Mouse (Mus musculus): ENCODE results near the gene Enpp5. TPM values are rescaled to one million over a fixed set of nuclear protein-coding genes. Genes with fewer than 3 reads are reported as not detected.

Enpp5 gene
- total and polyA plus RNA-seq, 2 experiments from 2014 or later = 117 to 171 TPM

DNA sequence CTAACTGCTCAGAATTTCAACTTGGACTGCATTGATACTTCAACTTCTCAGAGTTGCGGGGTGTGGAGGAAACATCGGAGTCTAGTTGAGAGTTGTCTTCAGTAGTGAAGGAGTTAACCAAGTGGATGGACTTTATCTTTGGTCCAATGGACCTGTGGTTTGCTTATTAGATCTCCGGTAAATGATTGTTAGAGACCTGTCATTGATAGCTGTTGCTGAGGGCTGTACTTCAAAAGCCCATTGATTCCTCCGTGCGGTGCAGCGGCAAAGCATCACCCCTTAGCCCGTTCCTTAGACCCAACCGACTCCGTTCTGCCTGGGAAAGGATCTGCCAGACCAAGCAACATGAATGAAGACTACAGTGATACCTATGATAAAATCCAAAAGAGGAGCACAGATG is 55.9 kb downstream of the Enpp5 start:
- Histone ChIP-seq H3K4me3 (ENCODE audit: low read depth, low read length) (no peak overlapping the region), H3K4me1 (ENCODE audit: insufficient read depth, low read length) (no peaks in the 10 kb centered on the region), H3K36me3 (ENCODE audit: insufficient read depth, low read length) (no peaks in the 10 kb centered on the region), H3K9me3 (ENCODE audit: low read length) (no peaks in the 10 kb centered on the region), H3K27me3 (ENCODE audit: insufficient read depth, low read length) (no peaks in the 10 kb centered on the region), H3K4me2 (ENCODE audit: low read depth, low read length, poor library complexity, severe bottlenecking) (no peak overlapping the region), H3K9ac (replicated peaks; ENCODE audit: low read length, poor library complexity, severe bottlenecking) (no peak overlapping the region), H3K27ac (ENCODE audit: low read depth, low read length) (no peak overlapping the region)
- TF ChIP-seq CTCF (IDR thresholded peaks at IDR 0.05) = no peak
- WGBS = 83% methylated on average over 9 of the region's 9 CpGs
- ATAC-seq (ENCODE audit: low FRiP score) (no peak), DNase-seq (ENCODE audit: low spot score) (no peak)

DNA sequence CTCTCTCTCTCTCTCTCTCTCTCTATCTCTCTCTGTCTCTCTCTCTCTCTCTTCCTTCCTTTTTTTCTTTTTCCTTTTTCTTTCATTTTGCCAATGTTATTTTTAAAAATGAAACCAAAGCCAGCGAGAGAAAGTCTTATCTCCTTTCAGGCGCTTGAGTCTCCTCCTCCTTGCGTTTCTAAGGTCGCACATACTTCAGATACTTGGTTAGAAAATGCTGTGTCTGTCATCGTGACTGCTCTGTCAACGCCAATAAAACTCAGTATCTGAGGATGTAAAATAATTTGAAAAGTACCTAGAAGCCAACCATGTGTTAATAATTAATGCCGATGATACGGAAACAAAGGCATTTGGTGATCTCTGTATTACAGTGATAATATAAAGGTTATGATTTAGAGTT is 57.4 kb downstream of the Enpp5 start:
- 71% methylated on average over 8 of the region's 8 CpGs for WGBS
- H3K27me3 ChIP-seq (ENCODE audit: insufficient read depth, low read length) = no peaks in the 10 kb centered on the region
- no peaks in the 10 kb centered on the region for H3K4me1 ChIP-seq (ENCODE audit: insufficient read depth, low read length)
- DNase-seq (ENCODE audit: low spot score) = no peak
- no peaks in the 10 kb centered on the region for H3K36me3 ChIP-seq (ENCODE audit: insufficient read depth, low read length)
- ATAC-seq (ENCODE audit: low FRiP score) = no peak
- no peak overlapping the region for H3K4me3 ChIP-seq (ENCODE audit: low read depth, low read length)
- no peak overlapping the region for H3K27ac ChIP-seq (ENCODE audit: low read depth, low read length)
- H3K4me2 ChIP-seq (ENCODE audit: low read depth, low read length, poor library complexity, severe bottlenecking) = no peak overlapping the region
- no peaks in the 10 kb centered on the region for H3K9me3 ChIP-seq (ENCODE audit: low read length)
- H3K9ac ChIP-seq (replicated peaks; ENCODE audit: low read length, poor library complexity, severe bottlenecking) = no peak overlapping the region
- TF ChIP-seq CTCF (IDR thresholded peaks at IDR 0.05) = no peak

Other genes starting within 250 kb of the Enpp5 start
- 6.1 and 6.7 TPM in 2 replicates for gene Enpp4, start 27.0 kb downstream of the Enpp5 start, total RNA-seq (2014; rRNA removed)
- 6.2 and 6.3 TPM in 2 replicates for gene Enpp4, start 27.0 kb downstream of the Enpp5 start, polyA plus RNA-seq (2015; fragmentation: Nextera tagmentation; extraction: Ambion mirVana)
- gene Clic5, start 109.8 kb downstream of the Enpp5 start, total RNA-seq (2014; rRNA removed) = 0.85 and 1.4 TPM in 2 replicates
- 0.31 and 0.34 TPM in 2 replicates for gene Clic5, start 109.8 kb downstream of the Enpp5 start, polyA plus RNA-seq (2015; fragmentation: Nextera tagmentation; extraction: Ambion mirVana)

Measured in midbrain, postnatal 0 days (tissue).